Mouse (Mus musculus) regulatory T cell (primary cell): Measurements from ENCODE around the gene Smim23.

Experiments
- in situ Hi-C: fragments of 300-600 bp; cut with MboI, MseI; formaldehyde crosslinking; loops from one replicate; pipeline ENCODE4 v1.15.1; 2025; ENCODE audit warnings: high pct_unique_total_duplicates

Gene Smim23

DNA sequence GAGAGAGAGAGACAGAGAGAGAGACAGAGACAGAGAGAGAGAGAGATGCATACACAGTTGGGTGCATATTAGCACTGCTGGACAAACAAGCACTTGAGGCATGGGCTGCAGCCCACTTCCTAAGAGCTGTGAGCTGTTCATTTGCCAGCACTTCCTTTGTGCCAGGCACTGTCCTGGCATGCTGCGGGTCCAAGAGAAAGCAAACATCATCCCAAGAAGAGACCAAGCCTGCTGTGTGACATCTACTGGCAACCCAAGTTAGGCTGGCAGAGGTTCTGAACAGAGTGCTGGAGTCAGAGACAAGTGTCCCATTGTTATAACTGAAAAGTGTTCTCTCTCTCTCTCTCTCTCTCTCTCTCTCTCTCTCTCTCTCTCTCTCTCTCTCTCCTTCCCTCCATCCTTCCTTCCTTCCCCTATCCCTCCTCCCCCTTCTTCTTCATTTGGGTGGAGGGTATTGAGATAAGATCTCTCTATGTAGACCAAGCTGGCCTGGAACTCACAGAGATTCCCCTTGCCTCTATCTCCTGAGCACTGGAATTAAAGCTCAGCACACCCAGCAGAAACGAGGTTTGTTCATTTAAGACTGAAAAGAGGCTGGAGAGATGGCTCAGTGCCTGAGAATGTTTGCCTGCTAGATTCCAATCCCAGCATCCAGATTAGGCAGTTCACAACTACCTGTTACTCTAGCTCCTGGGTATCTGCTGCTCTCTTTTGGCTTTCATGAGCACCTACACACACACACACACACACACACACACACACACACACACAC lies 42.6 kb downstream of the Smim23 start:
- in situ Hi-C loops: no loop called here

DNA sequence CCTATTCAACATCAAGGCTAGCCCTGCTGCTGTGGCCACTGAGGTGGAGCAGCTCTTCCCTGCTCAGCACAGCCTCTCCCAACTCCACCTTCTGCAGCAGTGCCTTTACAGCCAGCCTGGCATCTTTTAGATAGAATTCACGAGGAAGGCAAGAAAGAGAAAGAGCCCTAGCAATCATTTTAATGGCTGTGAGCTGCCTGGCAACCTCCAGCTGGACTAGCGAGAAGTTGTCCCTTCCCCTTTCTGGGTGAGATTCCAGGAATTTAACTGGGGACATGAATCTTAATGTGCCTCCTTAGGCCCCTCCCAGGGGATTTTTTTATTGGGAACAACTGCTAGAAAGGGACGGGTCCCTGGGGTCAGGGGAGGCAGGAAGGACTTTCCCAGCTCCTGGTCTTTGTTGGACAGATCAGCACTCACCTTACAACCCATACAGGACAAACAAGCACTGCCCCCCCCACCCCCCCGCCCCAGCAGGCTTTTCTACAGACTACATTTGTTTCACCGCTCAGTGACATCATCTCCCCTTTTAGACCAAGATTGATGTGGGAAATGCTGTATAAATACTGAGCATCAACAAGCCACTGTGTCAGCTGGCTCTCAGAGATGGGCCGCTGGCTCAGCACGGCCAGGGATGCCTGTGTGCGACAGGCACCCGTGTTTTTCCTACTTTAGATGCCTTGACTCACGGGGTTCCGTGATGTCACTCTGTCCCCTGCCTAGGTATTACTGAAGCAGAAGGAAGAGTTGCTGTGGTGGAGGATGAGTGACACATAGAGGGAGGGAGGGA lies 43.5 kb downstream of the Smim23 start:
- in situ Hi-C loops: no loop called here

DNA sequence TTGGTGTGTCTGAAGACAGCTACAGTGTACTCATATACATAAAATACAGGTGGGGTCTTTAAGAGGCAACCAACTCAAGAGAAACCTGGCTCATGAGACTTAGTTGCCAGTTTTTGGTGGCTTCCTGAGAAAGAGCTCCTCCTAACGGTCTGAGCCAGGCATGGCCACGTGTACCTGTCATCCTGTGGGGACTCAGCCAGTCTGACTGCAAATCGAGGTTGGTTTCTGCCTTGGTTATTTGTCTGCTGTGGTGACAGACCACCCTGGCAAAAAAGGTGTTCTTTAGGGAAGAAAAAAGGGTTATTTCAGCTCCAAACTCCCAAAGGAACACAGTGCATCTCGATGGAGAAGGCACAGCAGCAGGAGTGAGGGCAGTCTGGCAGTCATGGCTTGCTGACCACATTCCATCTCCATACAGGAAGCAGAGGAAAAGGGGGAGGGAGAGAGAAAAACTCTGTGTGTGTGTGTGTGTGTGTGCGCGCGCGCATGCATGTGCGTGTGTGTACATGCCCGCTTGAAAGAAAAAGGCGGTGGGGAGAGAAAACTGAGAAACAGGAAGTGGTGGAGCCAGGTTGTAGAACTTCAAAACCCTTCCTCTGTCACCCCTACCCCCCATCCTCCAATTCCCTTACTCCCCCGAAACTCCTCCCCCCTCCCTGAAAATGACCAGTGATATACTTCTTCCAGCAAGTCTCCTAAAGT lies 55.6 kb downstream of the Smim23 start:
- in situ Hi-C loops: no loop called here
